Mouse (Mus musculus) ES-CJ7 (cell line): ENCODE data around the gene Gmnn.

Experiments used
- DNase-seq: peaks from one replicate; pipeline ENCODE4 v3.0.0; 2011; ENCODE audit warnings: low read depth, low spot score

Gene Gmnn

DNA sequence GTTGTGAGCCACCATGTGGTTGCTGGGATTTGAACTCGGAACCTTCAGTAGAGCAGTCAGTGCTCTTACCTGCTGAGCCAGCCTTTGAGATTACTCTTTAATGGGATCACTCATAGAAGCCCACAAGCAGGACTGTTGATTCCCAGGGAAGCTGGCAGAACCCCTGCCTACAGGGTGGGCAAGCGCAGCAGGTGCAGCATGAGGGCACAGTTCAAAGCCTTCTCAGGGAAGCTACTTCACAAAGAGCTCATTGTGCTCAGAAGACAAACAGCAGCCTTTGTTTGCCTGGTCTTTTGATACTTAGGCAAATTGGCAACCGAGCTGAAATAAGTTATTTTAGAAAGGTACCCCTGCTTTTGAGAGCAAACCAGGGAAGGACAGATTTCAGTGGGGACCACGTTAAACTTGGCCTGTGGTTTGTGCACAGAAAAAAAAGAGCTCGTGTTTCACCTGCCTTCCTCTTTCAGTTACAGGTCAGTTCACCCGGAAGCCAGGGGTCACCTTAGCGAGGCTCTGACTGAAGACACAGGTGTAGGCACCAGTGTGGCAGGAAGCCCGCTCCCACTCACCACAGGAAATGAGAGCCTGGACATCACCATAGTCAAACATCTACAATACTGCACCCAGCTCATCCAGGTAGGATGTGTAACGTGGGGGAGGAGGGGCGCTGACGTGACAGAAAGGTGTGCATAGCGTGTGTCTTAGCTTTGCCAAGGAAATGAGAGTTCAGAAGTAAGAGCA, 51.9 kb downstream of the Gmnn start:
- DNase-seq, result no peak

DNA sequence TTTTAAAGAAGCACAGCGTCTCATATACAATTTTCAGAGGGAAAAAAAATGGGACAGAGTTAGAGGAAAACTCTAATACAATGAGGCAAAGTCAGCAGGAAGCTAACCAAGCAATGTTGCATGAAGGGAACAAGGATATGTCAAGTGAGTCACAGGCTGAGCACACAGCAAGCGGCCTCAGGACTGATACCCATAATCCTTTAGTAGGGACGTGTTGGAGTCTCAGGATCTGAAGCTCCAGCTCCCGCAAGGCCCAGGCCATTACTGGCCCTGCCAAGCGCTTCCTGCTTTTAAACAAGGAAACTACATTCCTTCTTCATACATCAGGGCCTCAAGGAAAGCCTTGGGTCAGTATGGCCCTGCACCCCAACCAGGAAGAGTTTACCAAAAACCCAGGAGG, 59.6 kb downstream of the Gmnn start:
- no peak for DNase-seq
